ENCODE assay signal across 8 mouse cellular contexts in the genomic region with DNA sequence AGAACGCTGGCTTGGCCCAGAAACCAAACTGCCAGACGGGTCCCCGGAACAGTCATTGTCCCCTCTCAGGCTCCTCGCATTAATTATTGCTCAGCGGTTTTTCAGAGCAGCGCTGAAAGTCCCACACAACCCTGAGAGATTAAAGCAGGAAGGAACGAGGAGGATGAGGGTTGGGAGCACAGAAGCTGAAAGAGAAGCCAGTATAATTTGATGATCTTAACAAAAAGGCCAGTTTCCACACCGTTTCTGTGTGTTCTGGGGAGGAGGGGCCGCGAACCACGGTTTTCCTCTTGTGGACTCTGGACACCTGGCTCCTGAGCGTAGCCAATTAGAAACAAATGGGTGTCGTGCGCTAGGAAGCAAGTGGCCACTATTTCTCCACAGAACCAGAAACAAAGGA.
DNase-seq lines count a peak whose midpoint lies in the region; ATAC-seq lines count a peak whose summit lies in the region.

No protein-coding gene starts in this region.

- 0 out of 2 replicates have a peak overlapping the region, but pooled peaks have one; percentile 3 for H3K4me3 ChIP-seq in lung, embryonic 15.5 days
- peak overlapping the region; percentile 20 for H3K4me3 ChIP-seq in hindbrain, embryonic 11.5 days (ENCODE audit: low read depth, low read length)
- peak overlapping the region; percentile 20 for H3K4me3 ChIP-seq in midbrain, embryonic 11.5 days (ENCODE audit: low read depth, low read length)

- peaks cover 18% of the 10 kb centered on the region for H3K27me3 ChIP-seq in lung, embryonic 15.5 days
- H3K27me3 ChIP-seq in hindbrain, embryonic 11.5 days (ENCODE audit: control insufficient read depth, insufficient read depth, low read length), result peaks cover 7% of the 10 kb centered on the region; the same call in 1 of the 2 replicates
- peaks cover 12% of the 10 kb centered on the region for H3K27me3 ChIP-seq in midbrain, embryonic 11.5 days (ENCODE audit: control insufficient read depth, insufficient read depth, low read length)

- ATAC-seq in lung, embryonic 15.5 days (ENCODE audit: borderline replicate concordance, extremely low read depth, low FRiP score, low TSS enrichment), result no peak
- peak; percentile 53 for ATAC-seq in hindbrain, embryonic 11.5 days (ENCODE audit: low FRiP score)
- peak; percentile 56 for ATAC-seq in midbrain, embryonic 11.5 days (ENCODE audit: low FRiP score)
- no peak for ATAC-seq in erythroblast, adult 5-6 weeks (replicated peaks; ENCODE audit: low FRiP score, poor library complexity, severe bottlenecking)

- no peaks in the 10 kb centered on the region for H3K9me3 ChIP-seq in lung, embryonic 15.5 days
- no peaks in the 10 kb centered on the region for H3K9me3 ChIP-seq in hindbrain, embryonic 11.5 days (ENCODE audit: control insufficient read depth, low read length)
- H3K9me3 ChIP-seq in midbrain, embryonic 11.5 days (ENCODE audit: control insufficient read depth, low read length), result no peaks in the 10 kb centered on the region

- no peak overlapping the region for H3K9ac ChIP-seq in lung, embryonic 15.5 days
- H3K9ac ChIP-seq in hindbrain, embryonic 11.5 days (ENCODE audit: low read depth, low read length), result no peak overlapping the region
- peak overlapping the region; percentile 55 for H3K9ac ChIP-seq in midbrain, embryonic 11.5 days (ENCODE audit: low read length)

- H3K36me3 ChIP-seq in lung, embryonic 15.5 days, result no peaks in the 10 kb centered on the region
- no peaks in the 10 kb centered on the region for H3K36me3 ChIP-seq in hindbrain, embryonic 11.5 days (ENCODE audit: control insufficient read depth, insufficient read depth, low read length)
- H3K36me3 ChIP-seq in midbrain, embryonic 11.5 days (ENCODE audit: control insufficient read depth, insufficient read depth, low read length), result no peaks in the 10 kb centered on the region

- no peak overlapping the region for H3K27ac ChIP-seq in lung, embryonic 15.5 days
- H3K27ac ChIP-seq in hindbrain, embryonic 11.5 days (ENCODE audit: low read depth, low read length), result no peak overlapping the region
- H3K27ac ChIP-seq in midbrain, embryonic 11.5 days (ENCODE audit: low read depth, low read length), result no peak overlapping the region

- WGBS in lung, embryonic 15.5 days, result 5% methylated on average over 14 of the region's 14 CpGs
- WGBS in hindbrain, embryonic 11.5 days, result 2% methylated on average over 14 of the region's 14 CpGs
- 2% methylated on average over 14 of the region's 14 CpGs for WGBS in midbrain, embryonic 11.5 days

- H3K4me2 ChIP-seq in lung, embryonic 15.5 days, result peak overlapping the region; percentile 43
- H3K4me2 ChIP-seq in hindbrain, embryonic 11.5 days (replicated peaks; ENCODE audit: low read depth, low read length), result peak overlapping the region; percentile 37
- H3K4me2 ChIP-seq in midbrain, embryonic 11.5 days, result peak overlapping the region; percentile 55

- H3K4me1 ChIP-seq in lung, embryonic 15.5 days, result peaks cover 15% of the 10 kb centered on the region; the same call in 1 of the 2 replicates
- no peaks in the 10 kb centered on the region for H3K4me1 ChIP-seq in hindbrain, embryonic 11.5 days (replicated peaks; ENCODE audit: control insufficient read depth, insufficient read depth, low read length)
- peaks cover 15% of the 10 kb centered on the region for H3K4me1 ChIP-seq in midbrain, embryonic 11.5 days (ENCODE audit: control insufficient read depth, insufficient read depth, low read length)

- no peak for DNase-seq in lung, postnatal 36 days
- DNase-seq in hindbrain, embryonic 11.5 days (ENCODE audit: low spot score), result peak; percentile 51
- peak; percentile 95 for DNase-seq in midbrain, embryonic 11.5 days (ENCODE audit: low spot score, missing footprints)
- peak; percentile 51 for DNase-seq in thymus, postnatal 4 days
- DNase-seq in layer of hippocampus, adult 9-11 months, result no peak
- DNase-seq in gastrocnemius, adult 8-10 months (ENCODE audit: low spot score in 2 of 2), result no peak

Comparison
In these comparisons a context has a peak if more than half of its experiments do, and no peak if none do; other contexts are left out.
1. ATAC-seq: peak in hindbrain, embryonic 11.5 days (single experiment) and midbrain, embryonic 11.5 days (single experiment); none in lung, embryonic 15.5 days (single experiment) and erythroblast, adult 5-6 weeks (single experiment).
2. DNase-seq: peak in hindbrain, embryonic 11.5 days (single experiment), midbrain, embryonic 11.5 days (single experiment) and thymus, postnatal 4 days (single experiment); none in lung, postnatal 36 days (single experiment), layer of hippocampus, adult 9-11 months (single experiment) and gastrocnemius, adult 8-10 months (0 of 2).
3. Peak in every context shown above with its lines, with median percentiles within 50 percentile points of each other: H3K4me2 ChIP-seq and H3K4me3 ChIP-seq.